Comparison of ENCODE assay signal across 23 mouse cellular contexts in genomic region chr3:100797166-100798145, GRCm38 (mm10). TPM values are rescaled to one million over a fixed set of nuclear protein-coding genes. Genes with fewer than 3 reads are reported as not detected.
DNase-seq lines count a peak whose midpoint lies in the region; ATAC-seq lines count a peak whose summit lies in the region.
"Had no signal": no experiment of that assay in that cellular context is flagged by ENCODE, and none has a peak within 500 bp of the region (broad histone marks: within the 10 kb centered on the region; RNA-seq: fewer than 3 reads in every experiment).

No protein-coding gene starts in this region.

- no peak for ATAC-seq in midbrain, embryonic 11.5 days (ENCODE audit: low FRiP score)
- ATAC-seq in midbrain, embryonic 13.5 days = no peak
- ATAC-seq: forebrain, embryonic 15.5 days; intestine, postnatal 0 days; liver, postnatal 0 days; lung, postnatal 0 days had no signal

- no peaks in the 10 kb centered on the region for H3K36me3 ChIP-seq in midbrain, embryonic 11.5 days (ENCODE audit: control insufficient read depth, insufficient read depth, low read length)
- no peaks in the 10 kb centered on the region for H3K36me3 ChIP-seq in midbrain, embryonic 13.5 days
- H3K36me3 ChIP-seq in limb, embryonic 10.5 days = no peaks in the 10 kb centered on the region
- H3K36me3 ChIP-seq: forebrain, embryonic 15.5 days; hindbrain, embryonic 12.5 days; kidney, embryonic 15.5 days; midbrain, embryonic 10.5 days; neural tube, embryonic 15.5 days had no signal

- H3K4me2 ChIP-seq in midbrain, embryonic 11.5 days = no peak overlapping the region
- H3K4me2 ChIP-seq in midbrain, embryonic 13.5 days (replicated peaks) = no peak overlapping the region
- H3K4me2 ChIP-seq: forebrain, embryonic 15.5 days; heart, embryonic 11.5 days; hindbrain, embryonic 12.5 days; kidney, embryonic 15.5 days; neural tube, embryonic 15.5 days had no signal

- 78% methylated on average over 6 of the region's 6 CpGs for WGBS in midbrain, embryonic 11.5 days
- 82% methylated on average over 6 of the region's 6 CpGs for WGBS in midbrain, embryonic 13.5 days
- WGBS in limb, embryonic 10.5 days = 77% methylated on average over 6 of the region's 6 CpGs

- H3K27ac ChIP-seq in midbrain, embryonic 11.5 days (ENCODE audit: low read depth, low read length) = no peak overlapping the region
- no peak overlapping the region for H3K27ac ChIP-seq in midbrain, embryonic 13.5 days
- 0 out of 2 replicates have a peak overlapping the region, but pooled peaks have one; percentile 21 for H3K27ac ChIP-seq in limb, embryonic 10.5 days
- H3K27ac ChIP-seq: forebrain, embryonic 15.5 days; hindbrain, embryonic 12.5 days; kidney, embryonic 15.5 days; macrophage; midbrain, embryonic 10.5 days; neural tube, embryonic 15.5 days had no signal

- H3K27me3 ChIP-seq in midbrain, embryonic 11.5 days (ENCODE audit: control insufficient read depth, insufficient read depth, low read length) = no peaks in the 10 kb centered on the region
- no peaks in the 10 kb centered on the region for H3K27me3 ChIP-seq in midbrain, embryonic 13.5 days
- H3K27me3 ChIP-seq in limb, embryonic 10.5 days (ENCODE audit: low read depth, poor library complexity, severe bottlenecking) = no peaks in the 10 kb centered on the region
- H3K27me3 ChIP-seq: forebrain, embryonic 15.5 days; hindbrain, embryonic 12.5 days; kidney, embryonic 15.5 days; neural tube, embryonic 15.5 days had no signal

- peak; percentile 59 for DNase-seq in midbrain, embryonic 11.5 days (ENCODE audit: low spot score, missing footprints)
- peak; percentile 80 for DNase-seq in ZHBTc4 (ENCODE audit: low read depth, low spot score)
- DNase-seq in limb, embryonic 10.5 days (ENCODE audit: low spot score) = no peak
- peak; percentile 70 for DNase-seq in yolk sac, embryonic 10.5 days (ENCODE audit: low spot score)
- no peak for DNase-seq in left cerebral cortex, adult 11 months (ENCODE audit: low spot score)
- no peak for DNase-seq in urinary bladder, postnatal 25 days (ENCODE audit: low spot score)
- DNase-seq: adrenal gland, postnatal 36 days; cerebellum, adult 9-11 months; heart, postnatal 14 days; left cerebral cortex, postnatal 4 days; liver; liver, postnatal 0 days had no signal

- no peak overlapping the region for H3K4me3 ChIP-seq in midbrain, embryonic 11.5 days (ENCODE audit: low read depth, low read length)
- H3K4me3 ChIP-seq in midbrain, embryonic 13.5 days (replicated peaks) = no peak overlapping the region
- H3K4me3 ChIP-seq in limb, embryonic 10.5 days = no peak overlapping the region
- H3K4me3 ChIP-seq: forebrain, embryonic 15.5 days; hindbrain, embryonic 12.5 days; kidney, embryonic 15.5 days; midbrain, embryonic 10.5 days; neural tube, embryonic 15.5 days had no signal

- no peaks in the 10 kb centered on the region for H3K4me1 ChIP-seq in midbrain, embryonic 11.5 days (ENCODE audit: control insufficient read depth, insufficient read depth, low read length)
- H3K4me1 ChIP-seq in midbrain, embryonic 13.5 days (replicated peaks) = no peaks in the 10 kb centered on the region
- peaks cover 5% of the 10 kb centered on the region; the same call in 1 of the 2 replicates for H3K4me1 ChIP-seq in limb, embryonic 10.5 days
- H3K4me1 ChIP-seq: forebrain, embryonic 15.5 days; hindbrain, embryonic 12.5 days; neural tube, embryonic 15.5 days had no signal

- H3K9me3 ChIP-seq in midbrain, embryonic 11.5 days (ENCODE audit: control insufficient read depth, low read length) = no peaks in the 10 kb centered on the region
- H3K9me3 ChIP-seq in midbrain, embryonic 13.5 days = no peaks in the 10 kb centered on the region
- no peaks in the 10 kb centered on the region for H3K9me3 ChIP-seq in limb, embryonic 10.5 days (replicated peaks)
- H3K9me3 ChIP-seq: forebrain, embryonic 15.5 days; hindbrain, embryonic 12.5 days; kidney, embryonic 15.5 days; midbrain, embryonic 10.5 days; neural tube, embryonic 15.5 days had no signal

- no peak overlapping the region for H3K9ac ChIP-seq in midbrain, embryonic 11.5 days (ENCODE audit: low read length)
- H3K9ac ChIP-seq in midbrain, embryonic 13.5 days (replicated peaks) = no peak overlapping the region
- H3K9ac ChIP-seq: forebrain, embryonic 15.5 days; hindbrain, embryonic 12.5 days; kidney, embryonic 15.5 days; liver, postnatal 0 days; neural tube, embryonic 15.5 days had no signal

RNA-seq across cellular contexts. Expression of gene Vtcn1, which starts 27.8 kb away (rescaled TPM):
- not detected in 2 replicates for polyA plus RNA-seq in midbrain, embryonic 11.5 days (2014; fragmentation: Nextera tagmentation; extraction: Ambion mirVana)
- not detected in 2 replicates for polyA plus RNA-seq in midbrain, embryonic 13.5 days (2015; fragmentation: Nextera tagmentation; extraction: Ambion mirVana)
- polyA plus RNA-seq in limb, embryonic 10.5 days (2016; fragmentation: Nextera tagmentation; extraction: Ambion mirVana) = not detected in 2 replicates
- polyA plus RNA-seq: forebrain, embryonic 15.5 days; heart, embryonic 11.5 days; macrophage; midbrain, embryonic 10.5 days; neural tube, embryonic 15.5 days; small intestine, adult 2 months had no signal

Comparison
In these comparisons a context has a peak if more than half of its experiments do, and no peak if none do; other contexts are left out.
1. DNase-seq: peak in midbrain, embryonic 11.5 days (single experiment), ZHBTc4 (single experiment) and yolk sac, embryonic 10.5 days (single experiment); none in limb, embryonic 10.5 days (single experiment), left cerebral cortex, adult 11 months (single experiment) and urinary bladder, postnatal 25 days (single experiment).